Mouse (Mus musculus): ENCODE measurements around the gene Pla2g10.
A peak's percentile ranks its signal among the peaks of the same experiment; 100 is the strongest.
"Not testable (repeated sequence)": the region's sequence is repeated elsewhere in the genome, so short reads cannot be mapped to it uniquely, and the experiment has no call there.

Pla2g10 gene

DNA sequence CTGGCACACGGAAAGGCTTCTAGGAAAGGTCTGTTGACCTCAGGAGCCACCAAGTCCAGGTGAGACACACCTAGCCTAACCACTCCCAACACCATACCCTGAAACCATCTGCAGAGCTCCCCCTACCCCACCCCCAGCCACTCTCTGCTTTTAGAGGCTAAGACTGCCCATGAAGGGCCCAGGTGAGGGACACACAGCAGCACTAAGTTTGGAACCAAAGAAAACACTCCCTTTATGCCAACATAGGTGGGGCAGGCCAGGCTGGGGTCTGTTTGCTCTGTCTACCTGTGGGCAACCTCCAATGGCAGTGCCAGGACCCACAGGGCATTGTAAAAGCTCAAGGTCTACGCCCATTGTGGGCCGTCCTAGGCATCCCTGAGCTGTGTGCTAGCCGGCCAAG, 1.4 kb downstream of the Pla2g10 start:
- DNase-seq (ENCODE audit: low spot score in 2 of 2) = no peak

GRCm38 (mm10) chr16:13727811-13728335, 2.9 kb downstream of the Pla2g10 start:
- no peak for DNase-seq (ENCODE audit: low spot score in 2 of 2)

GRCm38 (mm10) chr16:13722937-13723336, 7.8 kb downstream of the Pla2g10 start:
- DNase-seq (ENCODE audit: low spot score in 2 of 2) = no peak

DNA sequence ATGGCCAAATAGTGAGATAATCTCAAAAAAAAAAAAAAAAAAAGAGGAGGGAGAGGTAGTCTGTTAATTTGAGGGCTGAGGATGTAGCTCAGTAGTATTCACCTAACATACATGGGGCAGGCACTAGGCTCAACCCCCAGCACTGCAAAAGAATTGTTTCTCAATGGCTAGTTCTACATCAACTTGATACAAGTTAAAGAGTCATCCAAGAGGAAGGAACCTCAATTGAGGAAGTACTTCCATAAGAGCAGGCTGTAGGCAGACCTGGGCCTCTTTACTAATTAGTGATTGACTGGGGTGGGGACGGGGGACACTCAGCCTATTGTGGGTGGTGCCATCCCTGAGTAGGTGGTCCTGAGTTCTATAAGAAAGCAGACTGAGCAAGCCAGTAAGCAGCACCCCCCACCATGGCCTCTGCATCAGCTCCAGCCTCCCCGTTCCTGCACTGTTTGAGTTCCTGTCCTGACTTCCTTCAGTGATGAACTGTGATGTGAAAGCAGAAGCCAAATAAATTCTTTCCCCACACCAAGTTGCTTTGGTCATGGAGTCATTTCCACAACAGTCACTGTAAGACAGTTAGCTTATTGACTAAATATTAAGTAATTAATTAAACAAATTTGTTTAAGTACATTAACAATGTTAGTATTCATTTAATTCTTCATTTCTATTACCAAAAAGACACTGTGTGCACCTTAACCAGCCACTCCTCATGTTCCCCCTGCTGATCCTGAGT, 13.8 kb downstream of the Pla2g10 start:
- DNase-seq (ENCODE audit: low spot score in 2 of 2) = no peak

- no peak for DNase-seq (ENCODE audit: low spot score in 2 of 2)
Measured at GRCm38 (mm10) chr16:13714910-13715309, 15.9 kb downstream of the Pla2g10 start.

DNA sequence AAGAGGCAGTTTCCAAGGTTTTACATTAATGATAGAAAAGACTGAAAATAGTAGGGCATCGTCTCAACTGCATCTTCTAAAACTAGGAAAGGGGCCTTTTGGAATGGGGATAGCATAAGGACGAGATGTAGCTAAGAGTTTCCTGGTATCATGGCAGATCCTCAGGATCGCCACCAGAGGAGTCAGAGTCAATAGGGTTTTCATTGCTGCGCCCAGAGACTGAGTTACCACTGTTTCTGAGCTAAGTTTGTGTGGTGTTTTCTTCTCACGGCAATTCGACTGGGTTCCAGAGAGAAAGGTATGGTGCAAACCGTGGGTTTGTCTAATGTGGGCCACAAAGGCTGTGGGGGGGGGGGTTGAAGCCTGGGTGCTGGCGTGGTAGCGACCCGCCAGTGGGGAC, 26.1 kb downstream of the Pla2g10 start:
- no peak for DNase-seq (ENCODE audit: low spot score in 2 of 2)

DNA sequence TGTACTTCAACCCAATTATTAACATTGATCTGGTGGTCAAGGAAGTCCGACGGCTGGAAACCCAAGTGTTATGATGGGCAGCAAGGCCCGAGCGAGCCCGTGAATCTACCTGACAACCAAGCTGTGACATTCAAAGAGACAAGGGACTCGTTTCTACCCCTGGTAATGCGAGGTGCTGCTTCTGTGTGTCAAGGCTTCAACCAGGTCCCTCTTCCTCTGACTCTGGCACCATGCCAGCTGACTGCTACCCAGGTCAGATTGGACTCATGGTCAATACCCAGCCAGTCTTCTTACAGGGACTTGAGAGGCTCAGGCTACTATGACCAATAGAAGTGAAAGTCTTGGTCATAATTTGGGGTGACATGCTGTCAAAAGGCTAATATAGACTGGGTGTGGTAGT, 28.6 kb downstream of the Pla2g10 start:
- no peak for DNase-seq (ENCODE audit: low spot score in 2 of 2)

DNA sequence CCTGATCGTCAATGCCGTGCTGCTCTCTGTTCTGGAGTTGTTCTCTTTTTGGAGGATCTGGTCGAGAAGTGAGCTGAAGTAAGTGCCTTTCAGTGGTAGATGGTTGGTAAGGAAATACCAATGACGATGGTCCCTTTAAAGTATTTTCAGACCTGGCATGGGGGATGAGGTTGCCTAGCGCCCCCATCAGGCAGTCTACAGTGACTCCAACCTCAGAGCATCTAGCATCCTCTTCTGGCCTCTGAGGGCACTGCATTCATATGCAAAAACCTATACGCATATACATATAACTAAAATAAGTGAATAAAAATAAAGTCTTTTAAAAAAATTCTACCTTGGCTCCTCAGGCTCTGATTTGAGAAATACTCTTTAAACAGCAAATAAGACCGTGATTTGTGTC, 31.8 kb downstream of the Pla2g10 start:
- DNase-seq (ENCODE audit: low spot score in 2 of 2) = no peak

- no peak for DNase-seq (ENCODE audit: low spot score in 2 of 2)
Measured at GRCm38 (mm10) chr16:13678601-13679319, 52.0 kb downstream of the Pla2g10 start.

- no peak for DNase-seq (ENCODE audit: low spot score in 2 of 2)
Measured at GRCm38 (mm10) chr16:13674511-13674910, 56.3 kb downstream of the Pla2g10 start.

GRCm38 (mm10) chr16:13673114-13673513, 57.7 kb downstream of the Pla2g10 start:
- no peak for DNase-seq (ENCODE audit: low spot score in 2 of 2)

GRCm38 (mm10) chr16:13672386-13672898, 58.3 kb downstream of the Pla2g10 start:
- peak; percentile 10 to 23 for DNase-seq (ENCODE audit: low spot score in 2 of 2)

DNA sequence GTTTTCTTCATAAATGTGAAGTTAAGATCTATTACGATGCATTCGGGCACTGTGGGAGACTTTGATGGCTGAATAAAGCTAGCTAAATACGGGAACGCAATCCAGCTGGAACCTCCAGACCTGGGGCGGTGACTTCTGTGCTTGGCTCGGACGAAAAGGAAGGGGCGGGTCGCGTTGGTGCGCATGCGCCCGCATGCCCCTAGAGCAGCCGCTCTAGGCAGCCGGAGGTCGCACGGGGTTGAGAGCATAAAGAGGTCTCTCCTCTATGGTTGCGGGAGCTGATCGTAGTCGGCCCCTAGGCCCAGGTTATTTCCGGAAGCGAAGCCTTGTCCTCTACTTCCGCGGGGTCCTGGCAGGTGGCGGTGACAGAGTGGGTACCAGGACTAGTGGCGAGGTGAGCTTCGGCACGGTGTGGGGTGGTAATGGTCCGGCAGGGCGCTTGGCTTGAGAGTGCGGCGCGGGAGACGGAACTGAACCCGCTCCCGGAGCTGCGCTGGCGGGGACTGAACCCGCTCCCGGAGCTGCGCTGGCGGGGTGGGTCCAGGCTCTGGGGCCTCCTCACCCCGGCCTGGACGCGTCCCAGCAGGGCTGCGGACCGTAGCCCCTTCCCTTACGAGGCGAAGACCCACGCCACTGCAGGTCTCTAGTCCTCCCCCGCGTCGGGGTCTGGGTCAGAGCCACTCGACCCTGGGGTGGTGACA, 58.9 kb downstream of the Pla2g10 start, which contains the start of the genes Bfar and 3110001I22Rik:
Gene Bfar, plus strand, starts transcription at position 174 of the 701 bp plus-strand sequence.
Gene 3110001I22Rik, plus strand, starts transcription at position 245 of the 701 bp plus-strand sequence.
- DNase-seq (ENCODE audit: low spot score in 2 of 2) = peak; percentile 87

DNA sequence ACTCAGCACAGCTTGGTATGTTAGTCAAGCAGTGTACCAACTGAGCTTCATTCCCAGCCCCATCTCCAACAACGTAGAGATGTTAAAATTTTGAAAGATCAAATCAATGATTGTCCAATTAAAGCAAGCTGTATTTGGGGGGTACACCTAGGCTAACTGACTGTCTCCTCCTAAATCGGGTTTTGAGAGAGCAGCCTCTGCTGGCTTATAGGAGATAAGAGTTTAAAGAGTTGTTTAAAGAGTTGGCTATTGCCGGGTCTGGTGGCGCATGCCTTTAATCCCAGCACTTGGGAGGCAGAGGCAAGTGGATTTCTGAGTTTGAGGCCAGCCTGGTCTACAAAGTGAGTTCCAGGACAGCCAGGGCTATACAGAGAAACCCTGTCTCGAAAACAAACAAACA, 59.9 kb downstream of the Pla2g10 start:
- not testable (repeated sequence) for DNase-seq (ENCODE audit: low spot score in 2 of 2)

DNA sequence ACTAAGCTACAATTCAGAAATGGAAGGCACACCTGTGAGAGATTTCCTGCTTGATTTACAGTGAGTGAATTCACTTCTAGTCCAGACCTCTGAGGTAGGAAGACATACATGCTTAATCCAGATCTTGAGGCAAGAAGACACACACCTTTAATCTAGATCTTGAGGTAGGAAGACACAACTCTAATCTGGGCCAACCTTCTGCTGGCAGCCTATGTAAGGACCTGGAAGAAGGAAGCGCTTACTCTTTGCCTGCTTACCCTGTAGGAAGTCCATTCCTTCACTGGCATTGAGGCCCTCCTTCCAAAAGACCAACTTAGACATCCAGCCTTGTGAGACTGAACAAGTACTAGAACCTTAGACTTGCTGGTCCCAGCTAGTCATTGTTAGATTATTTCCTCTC, 61.5 kb downstream of the Pla2g10 start:
- DNase-seq (ENCODE audit: low spot score in 2 of 2) = no peak

- no peak for DNase-seq (ENCODE audit: low spot score in 2 of 2)
Measured at GRCm38 (mm10) chr16:13668402-13669108, 62.2 kb downstream of the Pla2g10 start.

- DNase-seq (ENCODE audit: low spot score in 2 of 2) = peak; percentile 94 to 97
Measured at GRCm38 (mm10) chr16:13667878-13668343, 62.9 kb downstream of the Pla2g10 start, which contains the start of gene Parn. Gene Parn, minus strand, starts transcription at chr16:13668170.

Data from frontal cortex, postnatal 36 days (tissue).